Mouse (Mus musculus) inflammation-experienced regulatory T-cells (primary cell): ENCODE results near the gene Utf1. TPM values are rescaled to one million over a fixed set of nuclear protein-coding genes. Genes with fewer than 3 reads are reported as not detected.

Experiments
- polyA plus RNA-seq, 2 experiments: library from polyadenylated mRNA; unstranded; fragments of 100-300 nt; shearing (Covaris generic); gene quantifications; one replicate each; pipeline ENCODE4 v1.2.1; 2017

Gene Utf1
- 1 to 10 TPM; 5.4 to 9.6 TPM for polyA plus RNA-seq

DNA sequence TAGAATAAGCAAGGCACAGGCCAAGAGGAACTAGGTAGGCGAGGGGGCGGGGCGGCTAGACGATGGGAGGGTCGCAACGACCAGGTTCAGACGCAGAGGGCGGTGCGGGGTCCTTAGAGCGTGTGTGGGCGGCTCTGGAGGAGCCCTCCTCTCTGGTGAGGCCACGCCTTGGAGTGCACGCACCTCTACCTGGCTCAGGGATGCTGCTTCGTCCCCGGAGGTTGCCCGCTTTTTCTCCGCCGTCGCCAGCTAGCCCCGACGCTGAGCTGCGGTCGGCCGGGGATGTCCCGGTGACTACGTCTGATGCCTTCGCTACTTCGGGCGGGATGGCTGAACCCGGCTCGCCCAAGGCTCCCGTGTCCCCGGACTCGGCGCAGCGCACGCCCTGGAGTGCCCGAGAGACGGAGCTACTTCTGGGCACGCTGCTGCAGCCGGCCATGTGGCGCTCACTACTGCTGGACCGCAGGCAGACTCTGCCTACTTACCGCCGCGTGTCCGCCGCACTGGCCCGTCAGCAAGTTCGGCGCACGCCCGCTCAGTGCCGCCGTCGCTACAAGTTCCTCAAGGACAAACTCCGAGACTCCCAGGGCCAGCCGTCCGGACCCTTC, at the start of gene Utf1:
Gene Utf1, plus strand, starts transcription at position 116 of the 608 bp plus-strand sequence.

DNA sequence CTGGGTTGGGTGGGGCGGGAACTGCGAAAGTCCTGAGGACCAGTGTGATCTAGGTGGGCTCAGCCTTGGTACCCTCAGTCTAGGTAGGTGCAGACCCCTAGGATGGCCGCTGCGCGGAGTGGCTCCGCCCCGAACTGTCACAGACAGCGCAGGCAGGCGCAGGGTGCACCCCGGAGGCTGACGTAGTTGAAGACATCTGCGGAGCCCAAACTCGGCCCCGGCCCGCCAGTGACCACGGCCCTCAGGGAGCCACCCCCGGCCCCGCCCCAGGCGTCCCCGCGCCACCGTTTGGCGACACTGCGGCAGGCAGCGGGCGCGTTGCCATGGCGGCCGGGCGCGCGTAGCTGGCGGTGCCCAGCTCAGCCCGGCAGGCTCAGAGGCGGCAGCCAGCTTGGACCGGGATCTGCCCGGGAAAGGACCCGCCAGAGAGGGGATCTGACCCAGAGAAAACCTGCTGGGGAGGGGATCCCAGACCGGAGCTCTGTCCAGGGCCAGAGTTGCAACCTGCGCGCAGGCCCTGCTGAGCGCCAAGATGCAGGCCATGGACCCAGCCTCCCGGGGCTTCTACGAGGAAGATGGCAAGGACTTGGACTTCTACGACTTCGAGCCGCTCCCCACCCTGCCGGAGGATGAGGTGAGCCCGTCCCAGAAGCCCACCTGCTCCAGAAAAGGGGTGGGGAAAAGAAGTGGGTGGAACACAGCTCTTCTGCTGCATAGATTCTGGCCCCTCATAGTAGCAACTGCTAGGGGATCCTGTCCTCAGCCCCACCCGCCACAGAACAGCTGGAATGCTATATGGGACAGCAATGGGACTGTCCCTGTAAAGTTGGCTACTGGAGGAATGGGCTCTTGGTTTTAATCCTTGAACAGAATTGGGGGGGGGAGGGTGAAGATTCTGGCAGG, 48.7 kb upstream of the Utf1 start, which contains the start of gene Kndc1:
Gene Kndc1, plus strand, starts transcription at position 42 of the 903 bp plus-strand sequence.

DNA sequence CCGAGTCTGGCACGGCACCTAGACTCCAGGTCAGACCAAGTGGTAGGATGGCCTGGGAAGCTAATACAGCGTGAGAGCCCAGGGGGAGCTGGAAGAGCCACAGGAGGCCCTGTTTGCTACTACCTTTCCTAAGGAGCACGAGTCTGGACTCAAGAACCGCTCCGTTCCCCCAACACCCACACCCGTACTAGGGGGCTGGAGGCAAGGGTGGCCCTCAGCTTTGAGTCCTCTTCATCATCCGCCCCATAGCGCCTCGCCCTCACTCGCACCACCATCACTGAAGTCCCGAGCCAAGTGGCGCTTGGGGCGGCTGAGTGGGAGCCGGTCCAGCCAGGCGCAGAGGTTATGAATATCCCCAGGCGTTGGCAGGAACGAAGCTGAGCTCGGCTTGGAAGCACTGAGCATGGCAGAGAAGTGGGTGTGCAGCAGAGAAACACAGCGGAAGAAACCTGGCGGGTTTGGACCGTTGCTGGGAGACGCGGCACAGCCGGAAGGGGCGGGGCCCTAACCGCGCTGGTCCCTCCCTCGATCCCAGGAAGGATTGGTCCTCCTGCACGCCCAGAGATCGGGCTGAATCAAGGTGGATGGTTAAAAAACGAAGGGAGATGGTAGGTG, 34.8 kb downstream of the Utf1 start, which contains the start of gene 6430531B16Rik:
Gene 6430531B16Rik, minus strand, starts transcription at position 478 of the 615 bp plus-strand sequence.

DNA sequence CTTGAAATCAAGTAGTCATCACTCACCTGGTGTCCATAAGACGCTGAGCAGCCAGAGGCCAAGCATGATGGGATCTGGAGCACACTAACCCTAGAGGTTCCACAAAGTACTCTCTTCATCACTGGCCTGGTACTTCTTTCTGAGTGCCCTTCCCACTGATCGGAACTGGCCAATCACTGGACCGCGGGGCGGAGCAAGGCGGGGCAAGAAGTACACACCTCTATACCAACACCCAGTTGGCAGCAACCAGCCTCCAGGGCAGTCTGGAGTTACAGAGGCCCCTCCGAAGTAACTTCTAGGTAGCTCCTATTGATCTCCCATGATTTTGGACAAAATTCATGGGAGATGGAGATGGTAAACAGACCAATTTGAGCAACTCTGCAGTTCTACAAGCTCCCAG, 48.8 kb downstream of the Utf1 start, which contains the start of gene Adam8:
Gene Adam8, minus strand, starts transcription at position 157 of the 400 bp plus-strand sequence.

Other genes starting within 250 kb of the Utf1 start
- under 1 TPM; 0.04 to 0.28 TPM for gene Adgra1, start 109.6 kb upstream of the Utf1 start, polyA plus RNA-seq
- gene Kndc1, start 49.1 kb upstream of the Utf1 start, polyA plus RNA-seq: under 1 TPM; 0.70 to 0.91 TPM
- 1 to 10 TPM in 1 of 2 experiments, under 1 TPM in 1; 0.39 to 1.9 TPM for gene 6430531B16Rik, start 35.0 kb downstream of the Utf1 start, polyA plus RNA-seq
- gene Adam8, start 48.8 kb downstream of the Utf1 start, polyA plus RNA-seq: 10 to 100 TPM; 20.5 to 23.5 TPM
- 10 to 100 TPM; 54.6 to 56.9 TPM for gene Zfp511, start 92.6 kb downstream of the Utf1 start, polyA plus RNA-seq
- gene Tubgcp2, start 92.9 kb downstream of the Utf1 start, polyA plus RNA-seq: 10 to 100 TPM; 30.8 to 44.8 TPM
- gene Msx3, start 105.3 kb downstream of the Utf1 start, polyA plus RNA-seq: under 1 TPM in 1 of 2 experiments, not detected in 1; 0.43 TPM
- gene Caly, start 138.8 kb downstream of the Utf1 start, polyA plus RNA-seq: under 1 TPM; 0.13 to 0.23 TPM
- 1 to 10 TPM in 1 of 2 experiments, not detected in 1; 1.2 TPM for gene Prap1, start 149.6 kb downstream of the Utf1 start, polyA plus RNA-seq
- gene Fuom, start 158.7 kb downstream of the Utf1 start, polyA plus RNA-seq: 10 to 100 TPM; 12.4 to 13.2 TPM
- 1 to 10 TPM; 4.2 to 4.9 TPM for gene Paox, start 172.0 kb downstream of the Utf1 start, polyA plus RNA-seq
- gene Echs1, start 172.7 kb downstream of the Utf1 start, polyA plus RNA-seq: 10 to 100 TPM; 55.3 to 64.6 TPM
- 10 to 100 TPM; 31.9 to 43.1 TPM for gene Mtg1, start 193.8 kb downstream of the Utf1 start, polyA plus RNA-seq
- 1 to 10 TPM in 1 of 2 experiments, not detected in 1; 1.3 TPM for gene Sprn, start 211.1 kb downstream of the Utf1 start, polyA plus RNA-seq
- gene Olfr522, start 221.0 kb downstream of the Utf1 start, polyA plus RNA-seq: under 1 TPM; 0.42 to 0.65 TPM
- gene Olfr523, start 229.4 kb downstream of the Utf1 start, polyA plus RNA-seq: not detected